Mouse (Mus musculus): Measurements from ENCODE around the gene Mtpn. TPM values are rescaled to one million over a fixed set of nuclear protein-coding genes. Genes with fewer than 3 reads are reported as not detected.

Gene Mtpn
- polyA plus RNA-seq (2015; fragmentation: Nextera tagmentation; extraction: Ambion mirVana): 164 and 167 TPM in 2 replicates

DNA sequence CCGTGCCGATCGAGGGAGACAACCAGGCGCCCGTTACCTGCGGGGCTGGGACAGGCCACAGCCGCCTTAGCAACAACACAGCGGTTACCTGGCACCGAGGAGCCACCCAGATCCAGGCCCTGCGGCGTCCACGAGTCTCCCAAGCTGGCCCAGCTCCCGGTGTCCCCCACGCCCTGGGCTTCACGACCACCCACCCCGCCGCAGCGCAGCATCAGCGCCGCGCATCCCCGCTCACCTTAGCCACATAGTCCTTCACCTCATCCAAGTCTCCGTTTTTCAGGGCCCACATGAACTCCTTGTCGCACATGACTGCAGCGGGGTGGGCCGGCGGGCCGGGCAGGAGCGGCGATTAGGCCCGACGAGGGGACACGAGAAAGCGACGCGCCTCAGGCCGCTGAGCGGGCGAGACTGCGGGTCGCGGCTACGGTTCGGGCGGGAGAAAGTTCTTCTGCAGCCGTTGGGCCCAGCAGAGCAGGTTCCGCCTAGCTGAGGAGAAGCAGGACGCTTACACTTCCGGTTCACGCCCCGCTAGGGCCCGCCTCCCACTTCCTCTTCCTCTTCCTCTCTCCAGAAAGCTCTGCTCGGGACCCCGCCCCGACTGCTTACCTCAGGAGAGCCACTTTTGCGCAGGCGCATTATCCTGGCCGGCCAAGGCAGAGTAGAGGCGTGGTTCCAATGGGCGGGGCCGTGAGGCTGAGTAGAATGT, at the start of gene Mtpn:
TSS of gene Mtpn (minus strand) at position 585 of the 706 bp plus-strand sequence.
- Histone ChIP-seq H3K4me3 (replicated peaks; ENCODE audit: low read length) (peak within 1 kb of the TSS; percentile 90), H3K4me2 (ENCODE audit: low read depth, low read length) (peak within 1 kb of the TSS; percentile 90), H3K9me3 (replicated peaks; ENCODE audit: control insufficient read depth, low read length) (no peaks in the 10 kb centered on the region), H3K9ac (ENCODE audit: low read length) (peak within 1 kb of the TSS; percentile 94), H3K36me3 (ENCODE audit: control insufficient read depth, insufficient read depth, low read length) (no peaks in the 10 kb centered on the region), H3K4me1 (ENCODE audit: control insufficient read depth, insufficient read depth, low read length) (peaks cover 7% of the 10 kb centered on the region; the same call in 1 of the 2 replicates), H3K27ac (ENCODE audit: low read length) (peak within 1 kb of the TSS; percentile 80), H3K27me3 (ENCODE audit: control insufficient read depth, insufficient read depth, low read length) (no peaks in the 10 kb centered on the region)
- ATAC-seq (ENCODE audit: insufficient read depth, low FRiP score): peak; percentile 100
- under 1% methylated on average over 61 of the region's 61 CpGs for WGBS

DNA sequence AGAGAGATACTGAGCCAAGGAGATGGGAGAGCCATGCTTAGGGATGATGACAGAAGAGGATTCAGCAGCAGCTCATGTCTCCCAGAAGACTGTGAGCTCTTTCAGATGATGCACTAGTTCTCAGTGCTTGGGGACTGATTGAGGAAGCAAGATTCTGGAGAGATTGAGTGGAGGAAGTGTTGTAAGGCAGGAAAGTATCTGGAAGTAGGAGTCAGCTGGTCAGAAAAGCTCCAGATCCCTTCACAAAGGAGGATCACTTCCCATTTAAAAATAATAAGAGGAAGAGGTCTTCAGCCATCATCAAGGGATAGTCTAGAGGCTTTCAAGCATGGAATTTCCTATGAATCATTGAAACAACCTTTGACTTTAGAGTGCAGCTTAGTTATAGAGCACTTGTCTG, 29.0 kb upstream of the Mtpn start:
- H3K9ac ChIP-seq (ENCODE audit: low read length): no peak overlapping the region

DNA sequence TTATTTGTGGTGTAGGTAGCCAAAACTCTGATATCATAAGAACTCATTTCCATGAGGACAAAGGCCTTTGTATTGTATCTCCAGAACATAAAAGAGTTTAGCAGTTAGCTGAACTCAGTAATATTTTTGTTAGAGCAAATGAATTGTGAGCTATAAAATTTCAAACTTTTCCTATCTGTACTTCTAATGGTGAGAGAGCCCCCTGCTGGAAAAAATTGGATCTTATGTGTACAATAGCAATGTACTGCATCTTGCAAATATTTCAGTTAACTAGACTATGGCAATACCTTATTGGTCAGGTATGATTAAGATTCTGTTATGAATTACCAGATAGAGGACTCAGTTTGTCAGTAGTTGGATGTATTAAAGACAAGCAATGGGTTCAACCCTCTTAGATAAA, 28.1 kb upstream of the Mtpn start:
- Histone ChIP-seq H3K9ac (ENCODE audit: low read length) (no peak overlapping the region), H3K9me3 (replicated peaks; ENCODE audit: control insufficient read depth, low read length) (no peaks in the 10 kb centered on the region), H3K36me3 (ENCODE audit: control insufficient read depth, insufficient read depth, low read length) (no peaks in the 10 kb centered on the region), H3K4me3 (replicated peaks; ENCODE audit: low read length) (no peak overlapping the region), H3K27me3 (ENCODE audit: control insufficient read depth, insufficient read depth, low read length) (no peaks in the 10 kb centered on the region), H3K4me2 (ENCODE audit: low read depth, low read length) (no peak overlapping the region), H3K27ac (ENCODE audit: low read length) (no peak overlapping the region), H3K4me1 (ENCODE audit: control insufficient read depth, insufficient read depth, low read length) (no peaks in the 10 kb centered on the region)
- ATAC-seq (ENCODE audit: insufficient read depth, low FRiP score): no peak

More for the DNA sequence above, 29.0 kb upstream of the Mtpn start:
- Histone ChIP-seq H3K4me1 (ENCODE audit: control insufficient read depth, insufficient read depth, low read length) (no peaks in the 10 kb centered on the region), H3K27me3 (ENCODE audit: control insufficient read depth, insufficient read depth, low read length) (no peaks in the 10 kb centered on the region), H3K27ac (ENCODE audit: low read length) (no peak overlapping the region), H3K4me3 (replicated peaks; ENCODE audit: low read length) (no peak overlapping the region), H3K36me3 (ENCODE audit: control insufficient read depth, insufficient read depth, low read length) (no peaks in the 10 kb centered on the region), H3K4me2 (ENCODE audit: low read depth, low read length) (no peak overlapping the region), H3K9me3 (replicated peaks; ENCODE audit: control insufficient read depth, low read length) (no peaks in the 10 kb centered on the region)
- ATAC-seq (ENCODE audit: insufficient read depth, low FRiP score): no peak

DNA sequence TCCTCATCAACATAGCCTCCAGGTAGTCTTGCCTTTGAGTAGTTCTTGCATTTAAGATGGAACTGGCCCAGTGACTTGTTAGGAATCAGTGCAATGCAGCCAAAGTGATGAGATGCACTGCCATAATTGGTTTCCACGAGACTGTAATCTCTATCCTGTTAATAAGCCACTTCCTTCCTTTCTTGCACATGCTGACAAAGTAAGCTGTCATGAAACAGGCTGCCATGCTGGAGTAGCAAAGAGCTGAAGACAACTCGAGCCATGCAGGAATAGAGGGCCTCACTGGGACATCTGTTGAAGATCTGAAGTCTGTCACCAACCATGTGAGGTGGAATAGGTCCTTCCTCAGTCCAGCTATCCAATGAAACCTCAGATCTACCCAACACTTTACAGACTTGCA, 20.3 kb upstream of the Mtpn start:
- H3K9ac ChIP-seq (ENCODE audit: low read length): no peak overlapping the region
- no peak overlapping the region for H3K4me3 ChIP-seq (replicated peaks; ENCODE audit: low read length)
- H3K36me3 ChIP-seq (ENCODE audit: control insufficient read depth, insufficient read depth, low read length): no peaks in the 10 kb centered on the region
- WGBS: 62% methylated on average over 2 of the region's 2 CpGs
- H3K27ac ChIP-seq (ENCODE audit: low read length): no peak overlapping the region
- no peaks in the 10 kb centered on the region for H3K9me3 ChIP-seq (replicated peaks; ENCODE audit: control insufficient read depth, low read length)
- no peak overlapping the region for H3K4me2 ChIP-seq (ENCODE audit: low read depth, low read length)
- ATAC-seq (ENCODE audit: insufficient read depth, low FRiP score): no peak
- no peaks in the 10 kb centered on the region for H3K27me3 ChIP-seq (ENCODE audit: control insufficient read depth, insufficient read depth, low read length)
- no peaks in the 10 kb centered on the region for H3K4me1 ChIP-seq (ENCODE audit: control insufficient read depth, insufficient read depth, low read length)

DNA sequence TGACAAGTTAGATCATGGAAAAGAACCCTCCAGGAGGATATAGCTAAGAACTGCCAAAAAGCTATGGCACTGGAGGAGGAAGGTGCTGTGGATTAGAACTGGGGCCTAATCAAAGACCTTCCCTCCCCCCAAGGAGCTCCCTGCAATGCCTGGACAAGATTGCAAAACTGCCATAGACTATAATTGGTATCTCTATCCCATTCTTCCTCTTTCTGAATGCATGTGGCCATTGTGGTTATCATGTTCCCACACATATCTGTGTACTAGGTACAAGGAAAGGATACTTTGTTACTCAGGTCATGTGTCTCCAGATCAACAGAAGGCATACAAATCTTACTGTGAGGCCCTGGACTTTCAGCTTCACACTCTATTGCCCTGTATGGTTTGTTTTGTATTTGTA, 4.7 kb upstream of the Mtpn start:
- ATAC-seq (ENCODE audit: insufficient read depth, low FRiP score): no peak
- no peaks in the 10 kb centered on the region for H3K36me3 ChIP-seq (ENCODE audit: control insufficient read depth, insufficient read depth, low read length)
- no peaks in the 10 kb centered on the region; the same call in 1 of the 2 replicates for H3K9me3 ChIP-seq (replicated peaks; ENCODE audit: control insufficient read depth, low read length)
- no peak overlapping the region for H3K9ac ChIP-seq (ENCODE audit: low read length)
- no peaks in the 10 kb centered on the region for H3K4me1 ChIP-seq (ENCODE audit: control insufficient read depth, insufficient read depth, low read length)
- H3K27me3 ChIP-seq (ENCODE audit: control insufficient read depth, insufficient read depth, low read length): no peaks in the 10 kb centered on the region
- H3K4me2 ChIP-seq (ENCODE audit: low read depth, low read length): no peak overlapping the region
- H3K4me3 ChIP-seq (replicated peaks; ENCODE audit: low read length): no peak overlapping the region
- H3K27ac ChIP-seq (ENCODE audit: low read length): no peak overlapping the region

DNA sequence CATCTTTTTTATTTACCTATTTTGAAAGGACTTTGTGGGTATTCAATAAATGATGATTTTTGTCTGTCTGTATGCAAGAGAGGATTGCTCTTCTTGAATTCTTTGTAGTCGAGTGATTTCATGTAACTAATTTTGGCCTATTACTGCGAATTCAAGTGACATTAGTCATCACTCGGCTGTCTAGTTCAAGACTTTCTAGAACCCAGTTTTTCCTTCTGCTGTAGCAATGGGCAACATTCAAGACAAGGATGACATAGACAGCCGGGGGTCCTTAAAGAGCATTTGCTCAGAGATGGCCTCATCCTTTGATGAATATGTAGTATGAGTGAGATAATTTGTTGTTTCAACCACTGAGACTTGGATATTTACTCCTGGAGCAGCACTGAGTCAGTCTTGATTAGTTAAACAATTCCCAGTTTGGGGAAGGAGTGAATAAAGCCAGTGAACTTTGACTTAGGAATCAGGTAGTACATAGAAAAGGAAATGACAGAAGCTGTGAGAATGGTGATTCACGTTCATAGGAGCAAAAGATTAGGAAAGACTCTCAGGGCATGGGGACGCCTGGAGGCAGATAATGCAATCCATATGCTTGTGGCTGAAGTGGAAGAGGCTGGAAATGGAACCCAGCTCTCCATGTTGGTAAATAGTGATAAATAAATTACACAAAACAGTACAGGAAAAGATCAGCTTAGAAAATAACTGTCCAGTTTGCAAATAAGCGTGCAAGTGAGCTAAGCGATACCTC, 3.1 kb upstream of the Mtpn start:
- ATAC-seq (ENCODE audit: insufficient read depth, low FRiP score): no peak
- WGBS: 77% methylated on average over 8 of the region's 8 CpGs
- Histone ChIP-seq H3K4me2 (ENCODE audit: low read depth, low read length) (no peak overlapping the region), H3K27ac (ENCODE audit: low read length) (no peak overlapping the region), H3K27me3 (ENCODE audit: control insufficient read depth, insufficient read depth, low read length) (no peaks in the 10 kb centered on the region), H3K4me1 (ENCODE audit: control insufficient read depth, insufficient read depth, low read length) (peaks cover 6% of the 10 kb centered on the region; the same call in 1 of the 2 replicates), H3K9me3 (replicated peaks; ENCODE audit: control insufficient read depth, low read length) (no peaks in the 10 kb centered on the region; the same call in 1 of the 2 replicates), H3K9ac (ENCODE audit: low read length) (no peak overlapping the region), H3K4me3 (replicated peaks; ENCODE audit: low read length) (no peak overlapping the region), H3K36me3 (ENCODE audit: control insufficient read depth, insufficient read depth, low read length) (no peaks in the 10 kb centered on the region)

DNA sequence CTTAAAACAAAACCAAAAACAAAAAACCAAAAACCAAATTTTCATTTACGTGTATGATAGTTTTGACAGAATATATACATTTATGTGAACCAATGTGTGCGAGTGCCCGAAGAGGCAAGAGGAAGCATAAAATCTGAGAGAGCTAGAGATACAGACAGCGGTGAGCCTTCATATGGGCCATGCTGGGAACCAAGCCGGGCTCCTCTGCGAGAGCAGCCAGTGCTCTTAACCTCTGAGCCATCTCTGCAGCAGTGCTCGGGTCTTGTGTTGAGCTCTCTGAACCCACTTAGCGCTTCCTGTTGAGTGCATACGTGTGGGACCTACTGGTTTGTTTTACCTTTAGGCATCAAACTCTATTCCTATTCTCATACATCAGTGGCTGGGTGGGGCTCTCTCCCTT, 689 bp upstream of the Mtpn start:
- H3K9me3 ChIP-seq (replicated peaks; ENCODE audit: control insufficient read depth, low read length): no peaks in the 10 kb centered on the region
- no peaks in the 10 kb centered on the region for H3K36me3 ChIP-seq (ENCODE audit: control insufficient read depth, insufficient read depth, low read length)
- H3K27ac ChIP-seq (ENCODE audit: low read length): no peak overlapping the region
- 89% methylated on average over 9 of the region's 9 CpGs for WGBS
- no peak for ATAC-seq (ENCODE audit: insufficient read depth, low FRiP score)
- H3K4me2 ChIP-seq (ENCODE audit: low read depth, low read length): no peak overlapping the region
- peaks cover 7% of the 10 kb centered on the region; the same call in 1 of the 2 replicates for H3K4me1 ChIP-seq (ENCODE audit: control insufficient read depth, insufficient read depth, low read length)
- no peaks in the 10 kb centered on the region for H3K27me3 ChIP-seq (ENCODE audit: control insufficient read depth, insufficient read depth, low read length)
- H3K4me3 ChIP-seq (replicated peaks; ENCODE audit: low read length): no peak overlapping the region
- H3K9ac ChIP-seq (ENCODE audit: low read length): no peak overlapping the region

DNA sequence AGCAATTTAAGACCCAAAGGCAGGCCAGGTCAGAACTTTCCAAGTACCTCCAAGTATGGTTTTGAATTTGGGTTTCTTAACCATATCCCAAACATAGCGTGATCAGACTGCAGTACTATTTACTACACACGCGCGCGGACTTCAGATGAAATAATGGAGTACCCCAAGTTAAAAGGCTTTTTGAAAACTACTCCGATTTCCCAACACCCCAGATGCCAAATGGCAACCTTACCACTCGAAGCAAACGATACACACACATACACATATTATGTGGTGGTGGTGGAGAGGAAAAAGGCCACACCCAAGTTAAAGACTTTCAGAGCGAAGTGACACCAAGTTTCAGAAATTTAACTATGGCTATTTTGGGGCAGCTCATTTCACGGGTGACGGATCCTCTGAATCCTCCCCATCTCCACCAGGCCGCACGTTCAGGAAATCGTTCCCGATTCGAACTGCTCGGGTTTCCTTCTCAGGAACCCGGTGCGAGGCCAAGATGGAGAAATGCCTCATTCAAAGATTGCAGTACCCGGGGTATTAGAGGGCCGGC, 858 bp downstream of the Mtpn start:
- Histone ChIP-seq H3K27ac (ENCODE audit: low read length) (peak overlapping the region; percentile 80), H3K4me1 (ENCODE audit: control insufficient read depth, insufficient read depth, low read length) (peaks cover 7% of the 10 kb centered on the region; the same call in 1 of the 2 replicates), H3K4me2 (ENCODE audit: low read depth, low read length) (peak overlapping the region; percentile 90), H3K27me3 (ENCODE audit: control insufficient read depth, insufficient read depth, low read length) (no peaks in the 10 kb centered on the region), H3K4me3 (replicated peaks; ENCODE audit: low read length) (peak overlapping the region; percentile 90), H3K36me3 (ENCODE audit: control insufficient read depth, insufficient read depth, low read length) (no peaks in the 10 kb centered on the region), H3K9ac (ENCODE audit: low read length) (peak overlapping the region; percentile 94), H3K9me3 (replicated peaks; ENCODE audit: control insufficient read depth, low read length) (no peaks in the 10 kb centered on the region)
- 3% methylated on average over 21 of the region's 21 CpGs for WGBS
- no peak for ATAC-seq (ENCODE audit: insufficient read depth, low FRiP score)

DNA sequence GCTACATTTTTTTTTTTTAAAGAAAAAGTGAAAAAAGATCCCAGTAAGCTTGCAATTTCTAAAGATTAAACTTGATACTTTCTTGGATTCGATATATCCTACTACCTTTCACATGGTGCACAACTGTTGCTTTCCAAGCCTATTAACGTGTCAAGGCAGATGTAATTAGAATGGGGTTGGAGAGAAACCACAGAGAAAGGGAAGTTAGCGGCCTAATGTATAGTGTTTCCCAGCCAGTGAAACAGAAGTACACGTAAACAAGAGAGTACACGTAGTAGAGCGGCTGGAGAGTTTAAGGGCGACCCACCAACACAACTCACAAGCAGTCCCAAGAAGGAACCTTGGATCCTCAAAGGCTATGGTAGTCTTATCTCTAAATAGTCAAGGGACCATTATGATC, 3.7 kb downstream of the Mtpn start:
- H3K9ac ChIP-seq (ENCODE audit: low read length): no peak overlapping the region
- no peak overlapping the region for H3K4me2 ChIP-seq (ENCODE audit: low read depth, low read length)
- peaks cover 7% of the 10 kb centered on the region; the same call in 1 of the 2 replicates for H3K4me1 ChIP-seq (ENCODE audit: control insufficient read depth, insufficient read depth, low read length)
- no peak overlapping the region for H3K4me3 ChIP-seq (replicated peaks; ENCODE audit: low read length)
- no peaks in the 10 kb centered on the region for H3K9me3 ChIP-seq (replicated peaks; ENCODE audit: control insufficient read depth, low read length)
- no peaks in the 10 kb centered on the region for H3K27me3 ChIP-seq (ENCODE audit: control insufficient read depth, insufficient read depth, low read length)
- WGBS: 75% methylated on average over 7 of the region's 7 CpGs
- H3K27ac ChIP-seq (ENCODE audit: low read length): no peak overlapping the region
- ATAC-seq (ENCODE audit: insufficient read depth, low FRiP score): no peak
- H3K36me3 ChIP-seq (ENCODE audit: control insufficient read depth, insufficient read depth, low read length): no peaks in the 10 kb centered on the region
